In the genomic region with DNA sequence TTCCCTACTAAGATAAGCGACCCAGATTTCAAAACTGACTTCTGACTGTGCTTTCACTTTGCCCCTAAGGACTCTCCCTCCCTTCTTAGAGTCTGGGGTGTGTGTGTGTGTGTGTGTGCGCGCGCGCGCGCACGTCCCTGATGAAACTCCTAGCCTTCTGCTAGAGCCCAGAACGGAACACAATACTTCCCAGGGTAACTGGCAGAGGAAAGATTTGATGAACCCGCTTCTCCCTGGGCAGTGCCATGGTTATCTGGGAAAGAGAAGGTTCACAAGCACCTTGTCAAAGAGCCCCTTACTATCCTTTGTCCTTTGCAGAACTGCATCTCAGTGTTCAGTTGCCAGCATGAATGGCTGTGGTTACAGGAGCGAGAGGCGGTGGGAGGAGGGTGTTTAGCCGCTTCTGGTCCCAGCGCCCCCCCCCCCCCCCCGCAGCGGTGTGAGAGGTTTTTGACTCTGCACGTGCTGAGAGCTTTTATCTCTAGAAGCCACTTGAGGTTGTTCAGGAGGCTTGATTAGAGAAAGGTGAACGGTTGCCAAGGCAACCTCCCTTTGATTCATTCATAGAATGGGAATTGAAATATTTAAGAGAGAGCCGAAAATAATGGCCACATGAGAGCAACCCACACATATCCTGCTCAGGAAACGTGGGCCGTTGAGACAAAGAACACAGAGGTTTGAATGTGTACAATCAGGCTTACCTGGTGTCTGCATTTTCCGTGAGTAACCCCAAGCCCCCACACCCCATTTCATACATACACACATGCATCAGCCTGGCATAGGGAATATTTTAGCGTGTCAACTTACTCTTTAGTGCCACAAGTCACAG, we compare ENCODE assay signal across 8 mouse cellular contexts.
DNase-seq lines count a peak whose midpoint lies in the region; ATAC-seq and TF ChIP-seq lines count a peak whose summit lies in the region.

No protein-coding gene starts in this region.

- H3K27me3 ChIP-seq in heart, postnatal 0 days (ENCODE audit: control insufficient read depth, insufficient read depth, low read length) = 0 out of 2 replicates have a peak, but pooled peaks cover 2% of the 10 kb centered on the region
- no peaks in the 10 kb centered on the region; the same call in 1 of the 2 replicates for H3K27me3 ChIP-seq in heart, adult 2 months (ENCODE audit: control insufficient read depth, insufficient read depth, low read length)
- H3K27me3 ChIP-seq in hindbrain, embryonic 15.5 days = no peaks in the 10 kb centered on the region
- no peaks in the 10 kb centered on the region for H3K27me3 ChIP-seq in midbrain, embryonic 11.5 days (ENCODE audit: control insufficient read depth, insufficient read depth, low read length)

- DNase-seq in heart, postnatal 0 days (ENCODE audit: low spot score) = no peak
- DNase-seq in heart, adult 2 months = no peak
- DNase-seq in brain, adult 2 months (ENCODE audit: low read depth, low spot score) = peak; percentile 76
- DNase-seq in midbrain, embryonic 11.5 days (ENCODE audit: low spot score, missing footprints) = peak; percentile 89
- DNase-seq in thymus, postnatal 10 days (ENCODE audit: low spot score in 2 of 2) = peak; percentile 14 to 26
- DNase-seq in testis, postnatal 10 days (ENCODE audit: low spot score) = no peak
- no peak for DNase-seq in kidney, adult 11 months

- H3K4me3 ChIP-seq in heart, postnatal 0 days (ENCODE audit: low read depth, low read length) = peak overlapping the region; percentile 10; the same call in 1 of the 2 replicates
- H3K4me3 ChIP-seq in heart, adult 2 months = no peak overlapping the region
- H3K4me3 ChIP-seq in hindbrain, embryonic 15.5 days = no peak overlapping the region
- H3K4me3 ChIP-seq in midbrain, embryonic 11.5 days (ENCODE audit: low read depth, low read length) = no peak overlapping the region

- H3K4me1 ChIP-seq in heart, postnatal 0 days (ENCODE audit: control insufficient read depth, insufficient read depth) = no peaks in the 10 kb centered on the region
- H3K4me1 ChIP-seq in heart, adult 2 months (ENCODE audit: control insufficient read depth, insufficient read depth, low read length) = no peaks in the 10 kb centered on the region
- peaks cover 38% of the 10 kb centered on the region for H3K4me1 ChIP-seq in hindbrain, embryonic 15.5 days (replicated peaks)
- peaks cover 6% of the 10 kb centered on the region for H3K4me1 ChIP-seq in midbrain, embryonic 11.5 days (ENCODE audit: control insufficient read depth, insufficient read depth, low read length)

- no peaks in the 10 kb centered on the region for H3K79me2 ChIP-seq in heart, adult 2 months (replicated peaks; ENCODE audit: control insufficient read depth, insufficient read depth, low read length)

- 25% methylated on average over 23 of the region's 23 CpGs for WGBS in heart, postnatal 0 days
- 33% methylated on average over 23 of the region's 23 CpGs for WGBS in heart, adult 2 months
- 22% methylated on average over 23 of the region's 23 CpGs for WGBS in hindbrain, embryonic 15.5 days
- WGBS in midbrain, embryonic 11.5 days = 39% methylated on average over 21 of the region's 23 CpGs

- intact Hi-C loops in heart, adult 2 months (cut with DNase I) = loop anchor here (5.0 kb wide), 1 partner anchor 420 kb away; no protein-coding TSS in a partner anchor

- H3K27ac ChIP-seq in heart, postnatal 0 days (ENCODE audit: low read depth) = no peak overlapping the region
- no peak overlapping the region for H3K27ac ChIP-seq in heart, adult 2 months
- H3K27ac ChIP-seq in hindbrain, embryonic 15.5 days (replicated peaks) = peak overlapping the region; percentile 79
- H3K27ac ChIP-seq in midbrain, embryonic 11.5 days (ENCODE audit: low read depth, low read length) = 0 out of 2 replicates have a peak overlapping the region, but pooled peaks have one; percentile 20

- H3K36me3 ChIP-seq in heart, postnatal 0 days (replicated peaks; ENCODE audit: control insufficient read depth, insufficient read depth, low read length) = no peaks in the 10 kb centered on the region
- H3K36me3 ChIP-seq in heart, adult 2 months (ENCODE audit: control insufficient read depth, insufficient read depth, low read length) = no peaks in the 10 kb centered on the region
- H3K36me3 ChIP-seq in hindbrain, embryonic 15.5 days = no peaks in the 10 kb centered on the region
- no peaks in the 10 kb centered on the region for H3K36me3 ChIP-seq in midbrain, embryonic 11.5 days (ENCODE audit: control insufficient read depth, insufficient read depth, low read length)

- peak overlapping the region; percentile 46 for H3K4me2 ChIP-seq in heart, postnatal 0 days (ENCODE audit: low read depth, low read length)
- peak overlapping the region; percentile 37 for H3K4me2 ChIP-seq in hindbrain, embryonic 15.5 days
- H3K4me2 ChIP-seq in midbrain, embryonic 11.5 days = peak overlapping the region; percentile 26

- no peak for TF ChIP-seq EP300 in heart, postnatal 0 days (IDR thresholded peaks at IDR 0.05; ENCODE audit: low read depth)
- no peak for TF ChIP-seq EP300 in heart, adult 2 months (IDR thresholded peaks at IDR 0.05; ENCODE audit: insufficient read depth, low read depth, low read length)

- H3K9ac ChIP-seq in heart, postnatal 0 days (replicated peaks; ENCODE audit: low read depth, low read length) = no peak overlapping the region
- no peak overlapping the region for H3K9ac ChIP-seq in heart, adult 2 months (ENCODE audit: low read depth, low read length)
- H3K9ac ChIP-seq in hindbrain, embryonic 15.5 days = no peak overlapping the region
- peak overlapping the region; percentile 38 for H3K9ac ChIP-seq in midbrain, embryonic 11.5 days (ENCODE audit: low read length)

- no peak for TF ChIP-seq CTCF in heart, postnatal 0 days (IDR thresholded peaks at IDR 0.05; ENCODE audit: low read depth)
- TF ChIP-seq CTCF in heart, adult 2 months (IDR thresholded peaks at IDR 0.05) = no peak

- no peak for TF ChIP-seq POLR2A in heart, adult 2 months (IDR thresholded peaks at IDR 0.05; ENCODE audit: insufficient read depth, low read depth, low read length)

- H3K9me3 ChIP-seq in heart, postnatal 0 days (replicated peaks; ENCODE audit: control insufficient read depth, low read length) = no peaks in the 10 kb centered on the region
- no peaks in the 10 kb centered on the region for H3K9me3 ChIP-seq in hindbrain, embryonic 15.5 days
- H3K9me3 ChIP-seq in midbrain, embryonic 11.5 days (ENCODE audit: control insufficient read depth, low read length) = no peaks in the 10 kb centered on the region

- ATAC-seq in heart, postnatal 0 days (ENCODE audit: insufficient read depth, low read depth) = no peak
- peak; percentile 76 for ATAC-seq in hindbrain, embryonic 15.5 days (ENCODE audit: low FRiP score, low read depth)
- ATAC-seq in midbrain, embryonic 11.5 days (ENCODE audit: low FRiP score) = peak; percentile 62

Comparison
In these comparisons a context has a peak if more than half of its experiments do, and no peak if none do; other contexts are left out.
1. DNase-seq: peak in brain, adult 2 months (single experiment), midbrain, embryonic 11.5 days (single experiment) and thymus, postnatal 10 days (2 of 2); none in heart, postnatal 0 days (single experiment), heart, adult 2 months (0 of 2), testis, postnatal 10 days (single experiment) and kidney, adult 11 months (single experiment).
2. H3K27ac ChIP-seq: peak in hindbrain, embryonic 15.5 days (single experiment) and midbrain, embryonic 11.5 days (single experiment); none in heart, postnatal 0 days (single experiment) and heart, adult 2 months (single experiment).
3. Peak in every context shown above with its lines, with median percentiles within 50 percentile points of each other: H3K4me2 ChIP-seq.